Mouse (Mus musculus): ENCODE measurements around the gene Acp5.

- TF ChIP-seq CTCF (IDR thresholded peaks at IDR 0.05; ENCODE audit: insufficient read depth, low read length): no peak
- no peak for TF ChIP-seq POLR2A (IDR thresholded peaks at IDR 0.05; ENCODE audit: borderline replicate concordance, extremely low read depth, low read depth, low read length)
Observed at GRCm38 (mm10) chr9:22089986-22090385, 45.5 kb downstream of the Acp5 start.
